Mouse (Mus musculus) heart, adult 2 months (tissue): ENCODE measurements around the gene Zscan20.
A peak's percentile ranks its signal among the peaks of the same experiment; 100 is the strongest.

ENCODE experiments used
- CTCF ChIP-seq: fragments of 200-600 bp; IDR thresholded peaks from 2 replicates; pipeline ENCODE4 v1.8.1; 2022; ENCODE audit warnings: antibody characterized with exemption, mild to moderate bottlenecking, moderate library complexity
- EP300 ChIP-seq: fragments of 200-500 bp; IDR thresholded peaks from 2 replicates; pipeline ENCODE4 v1.6.1; 2011; ENCODE audit warnings: low read depth, low read length, control low read depth; ENCODE audit not compliant: insufficient read depth
- POLR2A ChIP-seq: fragments of 200-500 bp; IDR thresholded peaks from 2 replicates; pipeline ENCODE4 v1.6.1; 2011; ENCODE audit warnings: mild to moderate bottlenecking, low read depth, low read length, control low read depth; ENCODE audit not compliant: insufficient read depth

DNA sequence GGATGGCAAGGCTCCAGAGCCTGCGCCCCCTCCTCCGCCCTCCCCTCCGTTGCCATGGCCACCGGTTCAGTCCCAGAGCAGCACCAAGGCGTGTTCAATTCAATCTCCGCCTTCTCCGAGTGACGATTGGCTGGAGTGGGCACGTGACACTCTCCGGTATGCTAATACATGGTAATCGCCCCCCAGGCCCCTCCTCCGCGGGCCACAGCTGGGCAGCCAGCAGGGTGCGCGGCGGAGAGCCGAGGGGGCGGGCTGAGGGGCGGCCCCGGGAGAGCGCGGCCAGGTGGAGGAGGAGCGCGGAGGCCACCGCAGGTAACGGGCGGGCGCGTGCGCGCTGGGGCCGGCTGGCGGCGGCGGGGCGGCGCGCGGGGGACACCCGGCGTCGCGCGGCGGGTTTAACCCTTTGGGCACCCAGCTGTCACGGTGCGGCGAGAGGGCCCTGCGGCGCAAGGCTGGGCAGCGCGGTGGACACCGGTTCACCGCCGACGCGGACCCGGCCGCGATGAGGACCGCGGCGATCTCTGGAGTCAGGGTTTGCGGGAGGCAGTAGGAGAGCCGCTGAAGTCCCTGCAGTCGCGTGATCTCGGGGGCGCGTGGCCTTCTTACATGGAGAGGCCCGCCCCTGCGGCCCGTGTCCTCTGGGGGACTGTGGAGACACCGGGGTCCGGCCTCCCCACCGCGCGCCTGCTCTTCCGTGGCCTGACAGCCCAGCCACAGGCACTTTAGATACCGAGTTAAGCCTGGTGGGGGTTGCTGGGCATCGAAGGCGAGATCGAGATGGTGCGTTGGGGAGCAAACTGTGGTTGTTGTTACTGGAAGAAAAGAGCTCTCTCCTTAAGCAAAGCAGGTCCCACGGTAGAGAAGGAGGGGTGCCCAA lies 44.8 kb upstream of the Zscan20 start, which contains the start of gene Phc2:
- TF ChIP-seq POLR2A: no peak
- peak; percentile 52 for TF ChIP-seq CTCF
- TF ChIP-seq EP300: no peak
